Mouse (Mus musculus) ES-E14 (cell line): ENCODE data around the gene Nhlrc2. TPM values are rescaled to one million over a fixed set of nuclear protein-coding genes. Genes with fewer than 3 reads are reported as not detected.

ENCODE experiments used
- DNase-seq: peaks from one replicate; pipeline ENCODE4 v3.0.0-alpha.2; 2013; ENCODE audit warnings: low read depth, low spot score
- H3K27ac ChIP-seq: 2 replicates; pipeline ENCODE4 v1.5.1; 2012; ENCODE audit warnings: low read depth, mild to moderate bottlenecking, low read length, moderate library complexity, mixed read lengths; ENCODE audit not compliant: poor library complexity, insufficient read depth, severe bottlenecking
- H3K36me3 ChIP-seq: 2 replicates; pipeline ENCODE4 v1.6.1; 2012; ENCODE audit warnings: mild to moderate bottlenecking, low read length, moderate library complexity, mixed read lengths; ENCODE audit not compliant: control insufficient read depth, poor library complexity, insufficient read depth, severe bottlenecking
- H3K4me1 ChIP-seq, 2 experiments: fragments of 150-350 bp in 1 of 2; sonication (generic) in 1 of 2; 2 replicates each; pipeline ENCODE4 v1.6.1; 2012; ENCODE audit warnings: low read length in 2 of 2, mild to moderate bottlenecking in 1 of 2, mixed read lengths in 1 of 2; ENCODE audit not compliant: control insufficient read depth in 2 of 2, insufficient read depth in 2 of 2, poor library complexity in 1 of 2
- H3K4me3 ChIP-seq, 2 experiments: fragments of 150-350 bp in 1 of 2; sonication (generic) in 1 of 2; 2 replicates each; pipeline ENCODE4 v1.5.1; 2012; ENCODE audit warnings: low read length in 2 of 2, low read depth in 1 of 2, mild to moderate bottlenecking in 1 of 2, mixed read lengths in 1 of 2; ENCODE audit not compliant: insufficient read depth in 1 of 2, poor library complexity in 1 of 2, severe bottlenecking in 1 of 2
- H3K9ac ChIP-seq: 2 replicates; pipeline ENCODE4 v1.6.1; 2012; ENCODE audit warnings: low read depth, mild to moderate bottlenecking, low read length, mixed read lengths; ENCODE audit not compliant: poor library complexity, insufficient read depth, severe bottlenecking
- H3K9me3 ChIP-seq: fragments of 150-350 bp; sonication (generic); 2 replicates; pipeline ENCODE4 v1.6.1; 2012; ENCODE audit warnings: low read depth, mild to moderate bottlenecking, low read length; ENCODE audit not compliant: control insufficient read depth, insufficient read depth
- CHD2 ChIP-seq: IDR thresholded peaks from 2 replicates; pipeline ENCODE4 v1.6.1; 2014; ENCODE audit warnings: mild to moderate bottlenecking, low read depth, low read length, inconsistent platforms
- HCFC1 ChIP-seq: IDR thresholded peaks from 2 replicates; pipeline ENCODE4 v1.6.1; 2012; ENCODE audit warnings: low read length, inconsistent platforms, borderline replicate concordance; ENCODE audit not compliant: insufficient read depth
- MAFK ChIP-seq: IDR thresholded peaks from 2 replicates; pipeline ENCODE4 v1.6.1; 2014; ENCODE audit warnings: mild to moderate bottlenecking, low read depth, low read length, inconsistent platforms; ENCODE audit not compliant: insufficient read depth
- ZC3H11A ChIP-seq: IDR thresholded peaks from 2 replicates; pipeline ENCODE4 v1.6.1; 2012; ENCODE audit warnings: low read depth, mild to moderate bottlenecking, inconsistent platforms, low read length, borderline replicate concordance
- ZNF384 ChIP-seq: IDR thresholded peaks from 2 replicates; pipeline ENCODE4 v1.6.1; 2012; ENCODE audit warnings: low read depth, low read length, inconsistent platforms
- in situ Hi-C, 2 experiments: fragments of 600-800 bp; cut with MboI; formaldehyde crosslinking; loops; one replicate each; pipeline ENCODE4 v1.15.1; 2025; ENCODE audit warnings: low sequenced_read_pairs in 2 of 2, inconsistent platforms in 1 of 2; ENCODE audit not compliant: unreplicated experiment in 2 of 2
- total RNA-seq: library from RNA; depleted of rRNA; stranded (reverse); fragments of 300-350 nt; gene quantifications from 2 replicates; pipeline ENCODE4 v1.2.3, GENCODE M21; 2012

The Nhlrc2 gene
- total RNA-seq, 1 experiment = 15.3 TPM

DNA sequence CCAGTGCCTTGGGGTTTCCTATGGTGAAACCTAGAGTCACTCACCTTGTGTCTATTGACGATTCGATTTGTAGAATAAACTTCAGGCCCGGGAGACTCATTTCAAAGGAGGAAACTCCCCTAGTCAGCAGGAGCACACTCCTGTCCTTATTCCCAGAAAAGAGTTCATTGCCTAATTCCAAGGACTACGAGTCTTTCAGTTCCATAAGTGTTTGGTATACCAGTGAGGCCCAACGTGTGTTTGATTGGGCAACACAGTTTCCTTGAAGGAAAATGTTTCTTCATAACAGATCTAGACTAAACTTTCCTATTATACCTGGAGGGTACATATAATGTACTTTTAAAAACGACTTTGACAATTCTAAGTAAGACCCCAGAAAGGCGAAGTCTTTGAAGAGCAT, 73.8 kb downstream of the Nhlrc2 start:
- Histone ChIP-seq H3K9ac (no peak overlapping the region), H3K36me3 (no peaks in the 10 kb centered on the region), H3K27ac (no peak overlapping the region), H3K4me1 (no peaks in the 10 kb centered on the region; a peak in 1 of 4 replicates), H3K4me3 (no peak overlapping the region), H3K9me3 (no peaks in the 10 kb centered on the region)
- TF ChIP-seq HCFC1 = no peak
- no peak for TF ChIP-seq CHD2
- TF ChIP-seq ZNF384 = no peak
- TF ChIP-seq ZC3H11A = no peak
- no peak for TF ChIP-seq MAFK
- in situ Hi-C loops = no loop called here
- no peak for DNase-seq

DNA sequence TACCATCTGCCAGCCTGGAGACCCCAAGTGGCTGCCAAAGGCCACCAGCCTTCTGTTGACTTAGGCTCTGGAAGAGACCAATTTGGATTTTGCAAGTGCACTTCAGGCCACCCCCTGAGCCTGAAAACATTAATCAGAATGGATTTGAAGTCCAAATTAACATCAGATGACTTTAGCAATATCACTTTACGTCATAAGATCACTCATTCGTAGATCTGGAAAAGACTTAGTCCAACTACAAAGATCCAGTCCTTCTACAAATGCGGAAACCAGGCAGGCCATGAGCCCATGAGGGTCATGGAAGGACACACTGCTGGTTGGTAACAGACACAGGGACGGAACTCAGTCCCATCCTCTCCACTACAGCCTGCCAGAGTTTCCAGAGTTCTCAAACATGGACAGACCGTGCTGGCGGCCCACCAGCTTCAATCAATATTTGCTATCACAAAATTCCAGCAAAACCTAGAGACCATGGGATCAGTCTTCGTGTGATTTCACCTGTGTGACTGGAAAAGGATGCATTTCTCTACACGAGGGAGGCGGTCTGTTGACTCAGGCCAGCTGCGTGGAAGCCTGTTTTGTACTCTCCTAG, 79.9 kb downstream of the Nhlrc2 start:
- Histone ChIP-seq H3K4me3 (no peak overlapping the region), H3K36me3 (no peaks in the 10 kb centered on the region), H3K9ac (no peak overlapping the region), H3K4me1 (no peaks in the 10 kb centered on the region), H3K27ac (no peak overlapping the region), H3K9me3 (no peaks in the 10 kb centered on the region)
- in situ Hi-C loops = no loop called here
- TF ChIP-seq CHD2 (no peak), MAFK (no peak), HCFC1 (no peak), ZC3H11A (no peak), ZNF384 (no peak)
- no peak for DNase-seq

DNA sequence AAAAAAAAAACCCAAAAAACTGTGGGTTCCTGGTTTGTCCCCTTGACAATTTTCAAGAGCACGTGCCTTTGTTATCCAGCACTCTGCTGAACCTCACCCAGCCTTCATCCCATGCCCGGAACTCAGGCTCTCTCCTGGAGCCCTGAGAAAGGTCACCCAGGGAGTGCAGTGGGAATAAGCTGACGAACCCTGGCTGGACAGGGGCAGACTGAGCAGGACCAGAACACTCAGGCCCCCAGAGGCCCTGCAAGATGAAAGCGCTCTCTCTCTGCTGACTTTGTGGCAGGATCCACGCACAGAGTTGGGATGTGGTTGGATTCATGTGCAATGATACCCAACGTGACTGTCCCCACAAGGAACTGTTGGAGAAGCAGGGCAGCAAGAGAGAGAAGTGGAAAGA, 81.6 kb downstream of the Nhlrc2 start:
- no peak overlapping the region for H3K4me3 ChIP-seq
- no peak overlapping the region for H3K27ac ChIP-seq
- H3K9ac ChIP-seq = no peak overlapping the region
- no peaks in the 10 kb centered on the region for H3K36me3 ChIP-seq
- in situ Hi-C loops = no loop called here
- TF ChIP-seq MAFK = no peak
- TF ChIP-seq HCFC1 = no peak
- TF ChIP-seq ZC3H11A = no peak
- no peak for TF ChIP-seq CHD2
- no peak for TF ChIP-seq ZNF384
- no peak for DNase-seq
- no peaks in the 10 kb centered on the region for H3K9me3 ChIP-seq
- no peaks in the 10 kb centered on the region for H3K4me1 ChIP-seq

DNA sequence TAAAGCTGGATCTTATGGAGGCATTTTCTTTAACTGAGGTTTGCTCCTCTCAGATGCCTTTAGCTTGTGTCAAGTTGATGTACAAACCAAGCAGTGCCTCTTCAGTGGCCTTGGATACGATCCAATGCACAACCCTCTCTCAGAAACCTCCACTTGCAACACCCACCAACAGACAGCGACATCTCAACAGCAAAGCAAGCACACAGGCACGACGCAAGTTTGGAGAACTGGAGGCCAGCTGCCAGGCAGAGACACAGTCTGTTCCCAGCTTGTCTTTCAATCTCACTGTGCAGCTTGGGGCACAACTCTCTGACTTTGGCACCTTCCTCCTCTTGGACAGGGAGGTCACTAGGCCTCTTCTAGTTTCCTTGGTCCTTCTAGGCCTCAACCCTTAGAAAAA, 83.0 kb downstream of the Nhlrc2 start:
- Histone ChIP-seq H3K36me3 (no peaks in the 10 kb centered on the region), H3K4me3 (no peak overlapping the region), H3K27ac (no peak overlapping the region), H3K9ac (no peak overlapping the region), H3K9me3 (no peaks in the 10 kb centered on the region), H3K4me1 (no peaks in the 10 kb centered on the region)
- in situ Hi-C loops = no loop called here
- no peak for DNase-seq
- TF ChIP-seq CHD2 (no peak), HCFC1 (no peak), ZNF384 (no peak), ZC3H11A (no peak), MAFK (no peak)
